Mouse (Mus musculus) thymus, adult 18-20 months (tissue): Measurements from ENCODE around the gene Ddi2.

Experiments
- DNase-seq, 2 experiments: peaks; one replicate each; pipeline ENCODE4 v3.0.0; 2022; ENCODE audit warnings: mixed read lengths in 2 of 2

Ddi2 gene

DNA sequence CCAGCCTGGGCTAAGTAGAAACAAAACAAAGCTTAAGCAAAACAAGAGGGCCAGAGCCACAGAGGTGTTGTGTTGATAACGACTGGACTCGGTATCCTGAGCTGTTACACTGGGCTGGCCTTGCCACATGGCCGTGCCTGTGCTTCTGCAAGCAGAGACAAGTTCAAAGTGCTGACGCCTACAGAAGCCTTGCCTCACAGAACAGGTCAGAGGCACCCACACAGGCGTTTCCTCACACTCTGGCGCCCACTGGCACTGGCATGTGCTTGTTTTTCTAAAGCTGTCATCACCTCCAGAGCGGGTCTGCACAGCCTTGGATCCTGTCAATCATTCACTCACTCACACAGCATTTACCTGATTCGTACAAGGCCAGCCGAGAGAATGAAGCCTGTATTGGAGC, 18.6 kb upstream of the Ddi2 start:
- DNase-seq, result no peak

- no peak for DNase-seq
These were observed 14.8 kb upstream of the Ddi2 start for GRCm38 (mm10) chr4:141738015-141738414.

DNA sequence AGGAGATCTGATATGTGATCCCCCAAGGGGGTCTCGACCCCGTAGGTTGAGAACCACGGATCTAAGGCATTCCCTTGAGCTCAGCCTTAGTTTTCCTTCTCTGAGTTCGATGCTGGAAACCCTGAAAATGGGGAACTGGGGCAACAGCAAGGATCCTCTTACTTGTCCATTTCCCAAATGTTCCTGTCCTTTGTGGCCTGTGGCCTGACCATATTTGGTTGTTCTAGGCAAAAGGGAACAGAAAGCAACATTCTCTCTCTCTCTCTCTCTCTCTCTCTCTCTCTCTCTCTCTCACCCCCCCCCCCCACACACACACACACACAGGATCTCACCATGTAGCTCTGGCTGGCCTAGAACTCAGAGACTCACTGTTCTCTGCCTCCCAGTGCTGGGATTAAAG, 13.6 kb upstream of the Ddi2 start:
- DNase-seq, result no peak

- DNase-seq, result no peak
These were observed 12.0 kb upstream of the Ddi2 start for GRCm38 (mm10) chr4:141735206-141735560.

DNA sequence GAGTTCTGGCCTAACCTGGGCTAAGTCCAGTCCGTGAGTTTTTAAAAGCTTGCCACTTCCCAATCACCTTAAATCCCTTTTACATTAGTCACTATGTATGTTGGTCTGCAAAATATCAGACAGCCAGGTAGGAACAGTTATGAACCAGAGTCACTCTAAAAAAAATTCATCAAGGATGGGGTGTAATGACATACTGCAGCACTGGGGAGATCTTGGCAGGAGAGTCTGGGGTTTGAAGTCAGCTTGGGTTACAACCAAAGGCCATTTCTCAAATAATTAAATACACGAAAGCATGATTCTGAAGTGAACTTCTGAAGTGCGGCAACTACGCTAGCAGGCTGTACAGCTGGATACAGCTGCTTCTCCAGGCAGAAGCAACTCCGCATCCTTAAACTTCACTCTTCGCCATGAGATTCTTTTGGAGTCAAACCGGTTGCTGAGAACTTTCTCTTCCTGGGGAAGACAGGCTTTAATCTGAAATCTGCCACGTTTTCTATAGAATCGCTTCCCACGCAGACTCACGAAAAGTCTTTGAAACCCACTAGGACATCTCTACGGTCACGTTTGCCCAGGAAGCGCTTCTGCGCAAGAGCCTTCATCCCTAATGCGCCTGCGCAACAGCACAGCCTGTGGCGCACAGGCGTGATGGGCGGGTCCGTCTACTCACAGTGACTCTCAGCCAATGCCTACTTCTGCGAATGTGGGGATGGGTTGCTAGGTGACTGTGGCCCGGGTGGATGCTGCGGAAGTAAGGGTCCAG, 11.4 kb upstream of the Ddi2 start:
- peak; percentile 89 to 93 for DNase-seq

DNA sequence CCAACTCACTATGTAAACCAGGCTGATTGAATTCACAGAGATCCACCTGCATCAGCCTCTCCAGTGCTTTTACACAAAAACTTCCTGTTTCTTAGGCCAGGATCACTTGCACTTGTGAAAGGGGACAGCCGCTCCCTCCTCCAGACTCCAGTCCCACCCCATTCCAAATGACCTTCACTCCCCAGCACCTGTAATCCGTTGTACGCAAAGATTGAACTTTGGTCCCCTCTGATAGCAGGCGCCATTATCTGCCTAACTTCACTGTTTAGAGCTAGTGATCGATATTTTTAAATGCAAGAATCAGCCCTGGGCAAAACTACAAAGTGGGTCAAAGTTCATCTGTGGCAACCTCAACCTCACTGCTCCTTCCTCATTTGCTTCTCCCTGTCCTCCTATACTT, 8.5 kb upstream of the Ddi2 start:
- DNase-seq, result no peak

DNA sequence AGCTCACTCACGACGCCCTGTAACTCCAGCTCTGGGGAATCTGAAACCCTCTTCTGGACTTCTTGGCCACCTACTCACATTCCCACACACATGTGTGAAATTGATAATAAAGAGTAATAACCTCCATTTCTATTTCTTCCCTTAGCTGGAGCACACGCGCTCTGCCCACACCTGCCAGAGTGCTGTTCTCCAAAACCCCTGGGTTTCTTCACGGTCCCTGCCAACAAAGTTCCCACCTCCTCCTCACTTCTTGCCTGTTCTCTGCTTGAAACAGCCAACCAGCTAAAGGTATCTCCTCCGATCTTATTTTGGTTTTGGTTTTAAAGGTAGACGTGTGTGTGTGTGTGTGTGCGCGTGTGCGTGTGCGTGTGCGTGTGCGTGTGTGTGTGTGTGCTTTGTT, 7.2 kb upstream of the Ddi2 start:
- no peak for DNase-seq

- DNase-seq, result no peak
These were observed 6.0 kb upstream of the Ddi2 start for GRCm38 (mm10) chr4:141729266-141729665.

DNA sequence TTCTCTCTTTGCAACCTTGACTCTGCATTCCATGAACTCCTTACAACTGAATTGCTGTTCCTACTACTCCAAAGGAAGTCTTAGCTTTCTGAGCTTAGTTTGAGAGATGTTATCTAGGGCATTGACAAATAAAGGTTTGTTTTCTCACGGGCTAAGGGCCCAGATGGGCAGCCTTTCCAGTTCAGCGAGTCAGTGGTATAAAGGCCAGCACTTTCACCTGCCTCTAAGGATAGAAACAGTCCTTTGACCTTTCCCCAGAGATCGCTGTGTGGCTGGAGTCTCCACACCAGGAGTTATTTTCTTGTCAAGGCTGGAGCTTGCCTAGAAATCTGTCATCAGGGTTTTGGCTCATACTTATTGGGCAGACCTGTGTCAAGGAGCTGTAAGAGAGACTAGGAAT, 2.5 kb upstream of the Ddi2 start:
- no peak for DNase-seq

- DNase-seq, result no peak
These were observed 2.1 kb upstream of the Ddi2 start for GRCm38 (mm10) chr4:141725277-141725676.

GRCm38 (mm10) chr4:141724594-141724993, 1.4 kb upstream of the Ddi2 start:
- DNase-seq, result no peak

- no peak for DNase-seq
These were observed 452 bp upstream of the Ddi2 start for GRCm38 (mm10) chr4:141723673-141724068.

- DNase-seq, result no peak
These were observed 1.3 kb downstream of the Ddi2 start for GRCm38 (mm10) chr4:141721961-141722360.

- no peak for DNase-seq
These were observed 2.3 kb downstream of the Ddi2 start for GRCm38 (mm10) chr4:141720761-141721523.

GRCm38 (mm10) chr4:141719304-141719703, 3.9 kb downstream of the Ddi2 start:
- no peak for DNase-seq

GRCm38 (mm10) chr4:141717633-141718032, 5.6 kb downstream of the Ddi2 start:
- no peak for DNase-seq

DNA sequence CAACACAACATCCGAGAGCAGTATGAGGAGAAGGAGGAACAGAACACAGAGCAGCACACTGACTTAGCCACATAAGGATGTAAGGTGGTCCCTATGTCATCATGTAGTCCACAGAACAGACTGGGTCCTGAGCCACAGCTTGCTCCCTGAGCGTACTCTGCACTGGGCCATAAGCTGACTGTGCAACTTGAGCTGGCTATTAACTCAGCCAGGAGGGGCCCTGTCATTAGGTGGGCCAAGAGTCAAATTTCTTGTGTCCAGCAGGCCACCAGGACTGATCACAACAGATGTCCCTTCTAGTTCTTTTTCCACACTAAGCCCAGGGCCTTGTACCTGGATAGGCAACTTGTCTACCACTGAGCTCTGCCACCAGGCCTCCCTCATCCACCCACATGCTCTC, 8.2 kb downstream of the Ddi2 start:
- no peak for DNase-seq

- no peak for DNase-seq
These were observed 9.5 kb downstream of the Ddi2 start for GRCm38 (mm10) chr4:141713598-141714142.

DNA sequence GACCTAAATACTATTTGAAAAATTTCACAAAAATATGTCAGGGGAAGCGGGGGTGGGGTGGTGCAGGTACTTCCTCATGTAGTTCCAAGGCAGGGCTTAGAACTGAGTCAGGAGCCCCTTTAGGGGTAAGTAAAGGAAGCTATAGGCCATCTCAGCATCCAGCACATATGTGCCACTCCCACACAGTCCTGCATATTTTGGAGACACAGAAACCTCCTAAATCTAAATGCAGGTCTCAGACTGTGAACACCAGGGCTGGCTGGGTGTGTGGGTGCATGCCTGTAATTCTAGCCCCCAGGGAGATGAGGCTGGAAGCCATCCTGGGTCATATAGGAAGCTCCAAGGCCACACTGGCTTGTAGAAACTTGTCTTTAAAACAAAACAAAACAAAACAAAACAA, 12.0 kb downstream of the Ddi2 start:
- DNase-seq, result no peak

DNA sequence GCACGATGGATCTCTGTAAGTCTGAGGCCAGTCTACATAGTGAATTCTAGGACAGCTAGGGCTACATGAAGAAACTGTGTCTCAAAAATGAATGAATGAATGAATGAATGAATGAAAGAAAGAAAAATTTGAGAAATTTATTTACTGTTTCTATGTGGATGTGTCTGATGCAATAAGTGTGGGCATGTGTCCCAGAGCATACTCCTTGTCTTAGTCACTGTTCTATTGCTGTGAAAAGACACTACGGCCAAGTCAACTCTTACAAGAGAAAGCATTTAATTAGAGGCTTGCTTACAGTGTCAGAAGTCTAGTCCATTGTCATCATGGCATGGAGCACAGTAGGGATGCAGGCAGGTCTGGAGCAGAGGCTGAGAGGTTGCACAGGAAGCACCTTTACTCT, 14.2 kb downstream of the Ddi2 start:
- DNase-seq, result no peak

DNA sequence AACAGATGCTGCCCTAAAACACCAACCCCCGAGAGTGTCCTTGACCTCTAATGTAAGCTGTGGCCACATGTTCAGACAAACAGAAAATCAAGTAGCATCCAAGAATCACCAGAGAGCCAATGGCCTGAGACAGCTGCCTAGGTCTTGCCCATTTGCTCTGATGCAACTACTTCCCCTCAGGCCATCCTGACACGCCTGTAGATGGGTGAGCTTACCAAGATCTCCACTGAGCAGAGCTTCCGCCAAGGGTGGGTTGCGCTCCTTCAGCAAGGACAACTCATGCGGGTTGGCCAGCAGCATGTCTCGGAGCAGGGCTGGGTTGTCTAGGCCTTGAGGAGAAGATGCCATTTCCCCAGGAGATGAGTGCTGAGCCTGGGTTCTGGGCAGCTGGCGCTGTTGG, 15.2 kb downstream of the Ddi2 start:
- DNase-seq, result no peak

DNA sequence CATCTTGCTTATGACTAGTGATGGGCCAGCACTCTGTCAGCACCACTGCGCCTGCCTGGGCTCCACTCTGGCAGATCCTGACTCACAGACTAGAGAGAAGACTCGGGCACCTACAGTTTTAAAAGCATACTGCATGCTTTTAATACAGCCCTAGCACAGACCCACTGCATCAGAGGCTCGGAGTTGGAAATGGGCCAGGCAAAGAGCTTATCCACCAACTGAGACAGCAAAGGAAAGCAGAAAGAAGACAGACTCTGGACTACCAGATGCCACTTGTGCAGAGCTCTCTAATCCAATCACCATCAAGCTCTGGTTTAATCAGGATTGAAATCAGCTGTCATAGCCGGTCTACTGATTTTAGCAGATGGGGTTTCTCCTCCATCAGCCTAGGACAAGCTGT, 17.9 kb downstream of the Ddi2 start:
- no peak for DNase-seq

GRCm38 (mm10) chr4:141704625-141705024, 18.6 kb downstream of the Ddi2 start:
- no peak for DNase-seq

GRCm38 (mm10) chr4:141694719-141695118, 28.5 kb downstream of the Ddi2 start:
- no peak for DNase-seq
